Mouse (Mus musculus) left cerebral cortex, postnatal 4 days (tissue): Measurements from ENCODE around the gene Tcte3. TPM values are rescaled to one million over a fixed set of nuclear protein-coding genes. Genes with fewer than 3 reads are reported as not detected.
"Not testable (repeated sequence)": the region's sequence is repeated elsewhere in the genome, so short reads cannot be mapped to it uniquely, and the experiment has no call there.

Experiments used
- DNase-seq: peaks from one replicate; pipeline ENCODE4 v3.0.0-alpha.2; 2022
- intact Hi-C: fragments of 180-260 bp; cut with DNase I; formaldehyde crosslinking; loops from one replicate; pipeline ENCODE4 v1.15.1; 2025
- total RNA-seq, 2 experiments: library from RNA; stranded (reverse); gene quantifications; 2 replicates each; pipeline ENCODE4 v1.2.3; 2021

Gene Tcte3
- total RNA-seq, 2 experiments from 2014 or later, result 0.79 to 3.2 TPM

- intact Hi-C loops, DNase-seq: not testable (repeated sequence)
Measured at GRCm38 (mm10) chr17:15040455-15040854, 833 bp downstream of the Tcte3 start.

- DNase-seq, intact Hi-C loops: not testable (repeated sequence)
Measured at GRCm38 (mm10) chr17:15031414-15031813, 9.9 kb downstream of the Tcte3 start.

GRCm38 (mm10) chr17:15025513-15025912 lies 15.8 kb downstream of the Tcte3 start:
- DNase-seq, intact Hi-C loops: not testable (repeated sequence)

- intact Hi-C loops, DNase-seq: not testable (repeated sequence)
Measured at GRCm38 (mm10) chr17:15024502-15025193, 16.6 kb downstream of the Tcte3 start.

- intact Hi-C loops, DNase-seq: not testable (repeated sequence)
Measured at GRCm38 (mm10) chr17:15023878-15024492, 17.3 kb downstream of the Tcte3 start.

GRCm38 (mm10) chr17:15021503-15022220 lies 19.6 kb downstream of the Tcte3 start:
- DNase-seq, result peak; percentile 15
- intact Hi-C loops, result not testable (repeated sequence)

GRCm38 (mm10) chr17:15009706-15010413 lies 31.4 kb downstream of the Tcte3 start, which contains the start of gene Gm3435:
Gene Gm3435, plus strand, starts transcription at chr17:15010176.
- DNase-seq, intact Hi-C loops: not testable (repeated sequence)

GRCm38 (mm10) chr17:15009088-15009487 lies 32.2 kb downstream of the Tcte3 start:
- DNase-seq, intact Hi-C loops: not testable (repeated sequence)

- DNase-seq, intact Hi-C loops: not testable (repeated sequence)
Measured at GRCm38 (mm10) chr17:15000047-15000446, 41.2 kb downstream of the Tcte3 start.

- intact Hi-C loops, DNase-seq: not testable (repeated sequence)
Measured at GRCm38 (mm10) chr17:14994140-14994539, 47.1 kb downstream of the Tcte3 start.

- intact Hi-C loops, DNase-seq: not testable (repeated sequence)
Measured at GRCm38 (mm10) chr17:14993139-14993832, 48.0 kb downstream of the Tcte3 start.

GRCm38 (mm10) chr17:14992522-14993138 lies 48.7 kb downstream of the Tcte3 start:
- DNase-seq, intact Hi-C loops: not testable (repeated sequence)

GRCm38 (mm10) chr17:14990116-14990702 lies 51.1 kb downstream of the Tcte3 start:
- DNase-seq, intact Hi-C loops: not testable (repeated sequence)

- intact Hi-C loops, DNase-seq: not testable (repeated sequence)
Measured at GRCm38 (mm10) chr17:14978362-14979038, 62.8 kb downstream of the Tcte3 start, which contains the start of the genes 9030025P20Rik and Gm3417. Gene 9030025P20Rik, plus strand, starts transcription at chr17:14978468. Gene Gm3417, minus strand, starts transcription at chr17:14978790.

GRCm38 (mm10) chr17:14977718-14978361 lies 63.4 kb downstream of the Tcte3 start:
- intact Hi-C loops, DNase-seq: not testable (repeated sequence)
